Mouse (Mus musculus) testis, adult 2 months (tissue): Measurements from ENCODE around the gene Sema5a. TPM values are rescaled to one million over a fixed set of nuclear protein-coding genes. Genes with fewer than 3 reads are reported as not detected.
"Not testable (repeated sequence)": the region's sequence is repeated elsewhere in the genome, so short reads cannot be mapped to it uniquely, and the experiment has no call there.

Experiments
- H3K27ac ChIP-seq: fragments of 200-500 bp; 2 replicates; pipeline ENCODE4 v1.5.1; 2012; ENCODE audit warnings: low read depth, low read length; ENCODE audit not compliant: control insufficient read depth, insufficient read depth
- H3K27me3 ChIP-seq: fragments of 200-500 bp; 2 replicates; pipeline ENCODE4 v1.6.1; 2012; ENCODE audit warnings: mild to moderate bottlenecking, low read length, moderate library complexity; ENCODE audit not compliant: control insufficient read depth, insufficient read depth
- H3K36me3 ChIP-seq: fragments of 200-500 bp; 2 replicates; pipeline ENCODE4 v1.6.1; 2012; ENCODE audit warnings: mild to moderate bottlenecking, low read length; ENCODE audit not compliant: control insufficient read depth, insufficient read depth
- H3K4me1 ChIP-seq: fragments of 200-500 bp; 2 replicates; pipeline ENCODE4 v1.6.1; 2012; ENCODE audit warnings: low read length; ENCODE audit not compliant: control insufficient read depth, insufficient read depth
- H3K4me3 ChIP-seq: fragments of 200-500 bp; 2 replicates; pipeline ENCODE4 v1.5.1; 2012; ENCODE audit warnings: low read depth, mild to moderate bottlenecking, low read length, moderate library complexity, mixed read lengths; ENCODE audit not compliant: control insufficient read depth
- CTCF ChIP-seq: fragments of 200-500 bp; IDR thresholded peaks from 2 replicates; pipeline ENCODE4 v1.5.1; 2012; ENCODE audit warnings: low read depth, mild to moderate bottlenecking, inconsistent platforms, low read length, moderate library complexity; ENCODE audit not compliant: control insufficient read depth, insufficient read depth, insufficient replicate concordance
- POLR2A ChIP-seq: fragments of 200-500 bp; IDR thresholded peaks from 2 replicates; pipeline ENCODE4 v1.6.1; 2012; ENCODE audit warnings: low read depth, mild to moderate bottlenecking, inconsistent platforms, low read length, moderate library complexity; ENCODE audit not compliant: control insufficient read depth
- polyA plus RNA-seq: library from polyadenylated mRNA; depleted of rRNA; stranded (reverse); fragments of >200 nt; gene quantifications from 2 replicates; pipeline ENCODE4 v1.2.3, GENCODE M21; 2012

Gene Sema5a
- polyA plus RNA-seq, 1 experiment, result 4.5 TPM

DNA sequence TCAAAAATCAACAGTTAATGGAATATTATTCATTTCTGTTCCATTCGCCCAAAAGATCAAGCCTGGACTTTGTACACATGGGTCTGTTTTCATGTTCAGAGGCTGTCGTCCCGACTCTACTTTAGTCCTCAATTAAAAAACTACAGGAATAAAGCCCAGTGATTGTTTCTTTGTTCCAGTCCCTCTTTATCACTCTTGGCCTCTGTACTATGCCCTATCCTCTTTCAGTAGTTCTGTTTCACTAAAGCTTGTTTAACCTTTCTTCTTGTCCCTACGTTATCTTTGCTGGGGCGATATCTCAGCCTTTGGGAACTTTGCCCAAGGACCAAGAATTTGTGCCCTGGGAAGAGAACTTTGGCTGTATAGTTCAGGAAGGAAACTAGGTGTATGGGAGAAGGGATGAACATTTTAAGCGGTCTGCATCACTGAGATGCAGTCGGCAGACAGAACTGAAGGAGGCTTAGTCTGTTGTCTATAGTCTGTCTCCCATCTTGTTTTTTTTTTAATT, 17.7 kb upstream of the Sema5a start:
- TF ChIP-seq POLR2A (no peak), CTCF (no peak)
- Histone ChIP-seq H3K27ac (no peak overlapping the region), H3K4me1 (no peaks in the 10 kb centered on the region)

DNA sequence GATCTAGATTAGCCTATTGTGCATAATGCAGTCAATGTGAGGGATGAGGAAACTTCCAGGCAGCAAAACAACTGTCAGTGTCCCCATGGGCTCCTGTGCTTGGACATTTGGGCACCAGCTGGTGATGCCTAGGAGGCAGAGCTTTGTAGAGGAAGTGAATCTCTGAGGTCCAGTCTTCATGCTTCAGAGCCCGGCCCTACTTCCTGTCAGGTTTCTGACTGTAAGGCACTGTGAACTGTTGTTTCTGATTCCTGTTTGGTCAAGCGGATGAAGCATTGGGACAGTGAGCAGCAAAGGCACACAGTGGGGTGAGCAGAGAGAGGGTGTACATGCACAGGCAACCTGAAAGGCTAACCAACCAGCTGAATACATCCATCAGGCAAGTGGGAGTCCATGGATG, 14.5 kb upstream of the Sema5a start:
- H3K27ac ChIP-seq, result no peak overlapping the region
- TF ChIP-seq CTCF (no peak), POLR2A (no peak)
- H3K4me1 ChIP-seq, result no peaks in the 10 kb centered on the region
- H3K36me3 ChIP-seq, result no peaks in the 10 kb centered on the region
- no peaks in the 10 kb centered on the region for H3K27me3 ChIP-seq
- H3K4me3 ChIP-seq, result no peak overlapping the region

More for the DNA sequence above, 17.7 kb upstream of the Sema5a start:
- H3K36me3 ChIP-seq, result no peaks in the 10 kb centered on the region
- H3K4me3 ChIP-seq, result no peak overlapping the region
- no peaks in the 10 kb centered on the region for H3K27me3 ChIP-seq

DNA sequence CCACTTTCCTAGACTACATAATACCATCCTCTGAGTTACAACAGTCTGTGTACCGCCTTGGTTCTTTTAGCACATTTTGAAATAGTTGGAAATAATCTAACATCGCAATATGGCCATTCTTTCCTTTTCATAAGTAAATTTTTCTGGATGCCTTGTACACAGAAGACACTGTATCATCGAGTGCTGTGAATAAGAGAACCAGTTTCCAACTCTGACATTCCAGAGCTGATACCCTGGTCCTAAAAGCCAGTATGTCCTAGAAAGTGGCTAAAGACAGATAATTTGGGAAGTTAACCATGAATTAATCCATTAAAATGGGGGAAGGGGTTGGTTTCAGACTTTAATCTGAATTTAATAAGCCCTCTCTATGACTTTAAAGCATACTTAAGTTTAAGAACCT, 12.4 kb upstream of the Sema5a start:
- Histone ChIP-seq H3K27ac (no peak overlapping the region), H3K27me3 (no peaks in the 10 kb centered on the region), H3K4me3 (no peak overlapping the region), H3K36me3 (no peaks in the 10 kb centered on the region), H3K4me1 (no peaks in the 10 kb centered on the region)
- TF ChIP-seq CTCF, result no peak
- no peak for TF ChIP-seq POLR2A

GRCm38 (mm10) chr15:32232666-32233141, 11.9 kb upstream of the Sema5a start:
- not testable (repeated sequence) for H3K27ac ChIP-seq, H3K4me3 ChIP-seq, H3K4me1 ChIP-seq, H3K27me3 ChIP-seq, H3K36me3 ChIP-seq

DNA sequence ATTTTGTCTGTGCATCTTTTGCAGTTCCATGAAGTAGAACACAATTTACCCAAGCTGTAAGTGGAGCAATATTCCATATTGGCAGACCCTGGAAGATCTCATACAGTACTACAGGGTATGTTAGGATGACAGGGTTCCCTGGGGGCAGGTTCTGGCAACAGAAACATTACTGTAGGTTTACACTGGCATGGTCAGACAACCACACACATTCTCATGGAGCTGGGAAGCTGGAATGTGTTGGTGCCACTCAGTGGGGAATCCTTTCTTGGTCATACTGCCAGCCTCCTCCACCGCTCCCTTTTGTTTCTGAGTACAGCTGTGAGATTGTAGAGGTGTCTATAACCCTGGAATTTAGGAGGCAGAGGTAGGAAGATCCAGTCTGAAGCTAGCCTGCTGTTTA, 11.2 kb upstream of the Sema5a start:
- TF ChIP-seq CTCF, result no peak
- no peak for TF ChIP-seq POLR2A
- no peak overlapping the region for H3K4me3 ChIP-seq

GRCm38 (mm10) chr15:32239099-32239498, 5.5 kb upstream of the Sema5a start:
- TF ChIP-seq POLR2A (no peak), CTCF (no peak)
- Histone ChIP-seq H3K27me3 (no peaks in the 10 kb centered on the region), H3K36me3 (no peaks in the 10 kb centered on the region), H3K27ac (no peak overlapping the region), H3K4me1 (peaks cover 3% of the 10 kb centered on the region), H3K4me3 (no peak overlapping the region)

More for the DNA sequence above, 11.2 kb upstream of the Sema5a start:
- no peaks in the 10 kb centered on the region for H3K27me3 ChIP-seq
- H3K36me3 ChIP-seq, result no peaks in the 10 kb centered on the region
- H3K27ac ChIP-seq, result no peak overlapping the region
- H3K4me1 ChIP-seq, result no peaks in the 10 kb centered on the region

- no peaks in the 10 kb centered on the region for H3K27me3 ChIP-seq
- no peak for TF ChIP-seq POLR2A
- TF ChIP-seq CTCF, result no peak
Measured at GRCm38 (mm10) chr15:32240159-32240558, 4.5 kb upstream of the Sema5a start.

GRCm38 (mm10) chr15:32241666-32242065, 2.9 kb upstream of the Sema5a start:
- Histone ChIP-seq H3K4me3 (no peak overlapping the region), H3K36me3 (no peaks in the 10 kb centered on the region), H3K27ac (no peak overlapping the region), H3K4me1 (peaks cover 17% of the 10 kb centered on the region), H3K27me3 (no peaks in the 10 kb centered on the region)
- no peak for TF ChIP-seq CTCF
- TF ChIP-seq POLR2A, result no peak

More at GRCm38 (mm10) chr15:32240159-32240558, 4.5 kb upstream of the Sema5a start:
- Histone ChIP-seq H3K4me1 (peaks cover 8% of the 10 kb centered on the region), H3K36me3 (no peaks in the 10 kb centered on the region), H3K4me3 (no peak overlapping the region), H3K27ac (no peak overlapping the region)
